Mouse (Mus musculus) heart, postnatal 0 days (tissue): ENCODE results near the gene Dab1. TPM values are rescaled to one million over a fixed set of nuclear protein-coding genes. Genes with fewer than 3 reads are reported as not detected.

Experiments
- ATAC-seq: fragments of 200-750 bp; cut with Nextera tagmentation; 2 replicates; pipeline ENCODE4 v1.8.0; 2017; ENCODE audit warnings: low read depth, moderate number of reproducible peaks, moderate library complexity; ENCODE audit not compliant: insufficient read depth
- DNase-seq: peaks from one replicate; pipeline ENCODE4 v3.0.0-alpha.2; 2016; ENCODE audit warnings: low spot score
- H3K27ac ChIP-seq: fragments of 300-500 bp; sonication (generic); 2 replicates; pipeline ENCODE4 v1.5.1; 2014; ENCODE audit warnings: low read depth, mild to moderate bottlenecking
- H3K27me3 ChIP-seq: fragments of 300-500 bp; sonication (generic); 2 replicates; pipeline ENCODE4 v1.6.1; 2014; ENCODE audit warnings: low read length, mixed read lengths; ENCODE audit not compliant: control insufficient read depth, insufficient read depth
- H3K36me3 ChIP-seq: fragments of 300-500 bp; sonication (generic); replicated peaks from 2 replicates; pipeline ENCODE4 v1.6.1; 2014; ENCODE audit warnings: low read length, mixed read lengths; ENCODE audit not compliant: control insufficient read depth, insufficient read depth
- H3K4me1 ChIP-seq: fragments of 300-500 bp; sonication (generic); 2 replicates; pipeline ENCODE4 v1.6.1; 2014; ENCODE audit warnings: antibody characterized with exemption; ENCODE audit not compliant: control insufficient read depth, insufficient read depth
- H3K4me2 ChIP-seq: fragments of 300-500 bp; sonication (generic); 2 replicates; pipeline ENCODE4 v1.6.1; 2014; ENCODE audit warnings: low read depth, mild to moderate bottlenecking, low read length, moderate library complexity
- H3K4me3 ChIP-seq: fragments of 300-500 bp; sonication (generic); 2 replicates; pipeline ENCODE4 v1.5.1; 2014; ENCODE audit warnings: low read depth, low read length
- H3K9ac ChIP-seq: fragments of 300-500 bp; sonication (generic); replicated peaks from 2 replicates; pipeline ENCODE4 v1.6.1; 2014; ENCODE audit warnings: low read depth, low read length, mixed read lengths
- H3K9me3 ChIP-seq: fragments of 300-500 bp; sonication (generic); replicated peaks from 2 replicates; pipeline ENCODE4 v1.6.1; 2016; ENCODE audit warnings: low read length; ENCODE audit not compliant: control insufficient read depth
- CTCF ChIP-seq: IDR thresholded peaks from 2 replicates; pipeline ENCODE4 v1.5.1; 2016; ENCODE audit warnings: antibody characterized with exemption, control low read depth, low read depth
- EP300 ChIP-seq: IDR thresholded peaks from 2 replicates; pipeline ENCODE4 v1.6.1; 2016; ENCODE audit warnings: antibody characterized with exemption, low read depth
- WGBS: fragments of 180-500 bp; shearing (Covaris S2); extraction: QIAGEN DNeasy Blood & Tissue Kit; methylation state at CpG from one replicate; pipeline ENCODE4 v1.1.7; 2014; 5-methylcytosine and 5-hydroxymethylcytosine counted together
- polyA plus RNA-seq: library from polyadenylated mRNA; unstranded; fragments of >200 nt; fragmentation: Nextera tagmentation; extraction: Ambion mirVana; gene quantifications from 2 replicates; pipeline ENCODE4 v1.2.1, GENCODE M21; 2015
- total RNA-seq: library from RNA; depleted of rRNA; stranded (reverse); fragments of >200 nt; gene quantifications from 2 replicates; pipeline ENCODE4 v1.2.3, GENCODE M21; 2014; ENCODE audit warnings: low replicate concordance

Gene Dab1
- total and polyA plus RNA-seq, 2 experiments from 2014 or later = 0.27 TPM; not detected in 1

DNA sequence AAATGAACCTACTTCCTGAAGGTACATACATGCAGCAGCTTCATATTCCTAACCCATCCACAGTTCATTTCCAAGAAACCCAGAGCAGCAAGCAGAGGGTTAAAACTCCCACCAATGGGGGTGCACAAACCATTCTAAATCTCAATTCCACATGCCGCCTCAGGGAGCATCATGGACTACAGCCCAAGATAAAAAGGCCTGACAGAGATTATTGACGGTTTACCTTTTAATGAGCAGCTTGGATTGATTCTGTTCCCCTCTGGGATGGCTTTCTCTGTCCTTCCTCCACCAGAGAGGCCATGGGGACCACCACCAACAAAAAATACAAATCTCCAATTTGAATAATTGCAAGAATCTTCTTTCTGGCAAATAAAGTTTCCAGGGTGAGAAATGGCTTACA, 407.7 kb downstream of the Dab1 start:
- TF ChIP-seq EP300 (no peak), CTCF (no peak)
- no peak for ATAC-seq
- no peak for DNase-seq
- H3K9me3 ChIP-seq = no peaks in the 10 kb centered on the region
- no peak overlapping the region for H3K27ac ChIP-seq
- H3K4me2 ChIP-seq = no peak overlapping the region
- H3K36me3 ChIP-seq = no peaks in the 10 kb centered on the region
- H3K4me1 ChIP-seq = no peaks in the 10 kb centered on the region
- WGBS = 46% methylated on average over 2 of the region's 2 CpGs
- no peak overlapping the region for H3K4me3 ChIP-seq
- no peaks in the 10 kb centered on the region for H3K27me3 ChIP-seq
- no peak overlapping the region for H3K9ac ChIP-seq

DNA sequence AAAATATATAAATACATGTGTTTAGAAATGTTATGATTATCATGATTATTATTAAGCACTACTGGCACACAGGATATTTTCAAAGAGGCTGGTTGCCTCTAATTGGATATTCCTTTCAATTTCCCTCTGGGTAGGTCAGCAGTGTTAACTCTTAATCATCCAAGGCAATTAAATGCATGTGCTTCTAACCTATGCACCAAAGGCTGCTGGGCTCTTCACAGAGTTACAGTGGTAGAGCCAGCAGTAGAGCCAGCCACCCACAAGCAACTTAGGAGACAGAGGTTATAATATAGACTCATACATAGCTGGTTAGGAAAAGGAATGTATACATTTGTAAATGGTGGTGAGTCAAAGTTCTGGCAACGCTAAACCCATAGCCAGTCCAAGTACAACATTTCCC, 408.1 kb downstream of the Dab1 start:
- Histone ChIP-seq H3K4me2 (no peak overlapping the region), H3K4me3 (no peak overlapping the region), H3K4me1 (no peaks in the 10 kb centered on the region), H3K36me3 (no peaks in the 10 kb centered on the region), H3K27ac (no peak overlapping the region), H3K9me3 (no peaks in the 10 kb centered on the region), H3K27me3 (no peaks in the 10 kb centered on the region), H3K9ac (no peak overlapping the region)
- DNase-seq = no peak
- no peak for ATAC-seq
- WGBS = 83% methylated on average over 1 of the region's 1 CpGs
- TF ChIP-seq EP300 (no peak), CTCF (no peak)

DNA sequence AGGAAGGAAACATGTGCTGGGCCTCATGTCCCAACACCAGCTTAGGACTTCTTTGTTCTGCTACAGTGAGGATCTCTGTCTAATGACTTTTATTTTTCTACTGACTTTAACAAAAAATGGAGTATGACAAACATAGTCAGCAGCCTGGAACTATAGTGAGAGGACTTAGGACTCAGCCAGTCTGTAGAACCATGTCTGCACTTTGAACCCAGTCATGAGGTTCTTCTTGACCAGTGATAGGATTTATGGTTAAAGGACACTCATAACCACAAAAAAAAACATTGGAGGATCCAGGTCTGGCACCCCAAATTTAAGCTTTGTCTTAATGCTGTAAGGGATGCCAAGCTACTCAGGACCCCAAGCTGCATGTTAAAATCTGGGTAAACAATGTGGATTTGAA, 416.9 kb downstream of the Dab1 start:
- TF ChIP-seq EP300 = no peak
- no peak for TF ChIP-seq CTCF
- no peaks in the 10 kb centered on the region for H3K27me3 ChIP-seq
- H3K36me3 ChIP-seq = no peaks in the 10 kb centered on the region
- no peak overlapping the region for H3K9ac ChIP-seq
- H3K27ac ChIP-seq = no peak overlapping the region
- no peak for DNase-seq
- no peak for ATAC-seq
- H3K4me1 ChIP-seq = no peaks in the 10 kb centered on the region
- no peaks in the 10 kb centered on the region for H3K9me3 ChIP-seq
- no peak overlapping the region for H3K4me2 ChIP-seq
- no peak overlapping the region for H3K4me3 ChIP-seq

DNA sequence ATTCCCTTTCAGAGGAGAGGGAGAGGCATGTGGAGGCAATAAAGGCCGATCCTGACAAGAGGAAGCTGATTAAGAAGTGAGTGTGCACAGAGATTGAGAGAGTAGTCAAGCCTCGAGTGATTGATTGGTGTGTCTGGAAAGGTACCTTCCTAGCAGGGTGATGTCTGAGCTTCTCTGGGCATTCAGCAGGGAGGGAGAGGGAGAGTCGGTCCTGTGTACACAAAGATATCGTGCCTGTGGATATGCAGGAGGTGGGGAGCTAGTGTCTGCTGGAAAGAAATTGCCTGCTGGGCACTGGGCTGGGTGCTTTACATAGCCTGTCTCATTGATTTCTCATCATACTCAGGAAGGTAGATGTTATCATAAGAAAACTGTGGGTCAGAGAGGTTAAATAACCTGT, 420.4 kb downstream of the Dab1 start:
- no peak for TF ChIP-seq CTCF
- TF ChIP-seq EP300 = no peak
- ATAC-seq = no peak
- Histone ChIP-seq H3K9ac (no peak overlapping the region), H3K36me3 (no peaks in the 10 kb centered on the region), H3K27me3 (no peaks in the 10 kb centered on the region), H3K4me2 (no peak overlapping the region), H3K27ac (no peak overlapping the region), H3K9me3 (no peaks in the 10 kb centered on the region), H3K4me3 (no peak overlapping the region), H3K4me1 (no peaks in the 10 kb centered on the region)
- no peak for DNase-seq
- WGBS = 31% methylated on average over 4 of the region's 4 CpGs

DNA sequence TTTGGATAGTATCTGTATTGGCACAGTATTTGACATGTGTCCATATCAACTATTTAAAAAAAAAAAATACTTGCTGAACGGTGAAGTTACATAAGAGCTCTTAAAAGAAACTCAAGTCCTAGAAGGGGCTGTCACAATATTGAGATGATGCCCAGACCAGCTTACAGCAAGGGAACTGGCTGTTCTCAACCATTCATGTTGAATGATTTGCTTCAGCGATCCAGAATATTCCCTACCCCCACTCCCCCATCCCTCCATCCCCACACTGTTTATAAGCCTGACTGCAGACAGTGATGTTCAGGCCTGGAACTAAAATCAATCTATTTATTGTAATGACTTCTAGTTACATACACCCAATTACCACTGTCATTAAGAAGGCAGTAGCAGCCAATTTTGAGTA, 424.3 kb downstream of the Dab1 start:
- ATAC-seq (no peak), DNase-seq (no peak)
- Histone ChIP-seq H3K4me3 (no peak overlapping the region), H3K9me3 (no peaks in the 10 kb centered on the region), H3K27ac (no peak overlapping the region), H3K36me3 (no peaks in the 10 kb centered on the region), H3K9ac (no peak overlapping the region), H3K4me1 (no peaks in the 10 kb centered on the region), H3K27me3 (no peaks in the 10 kb centered on the region), H3K4me2 (no peak overlapping the region)
- no peak for TF ChIP-seq CTCF
- TF ChIP-seq EP300 = no peak
- 61% methylated on average over 2 of the region's 2 CpGs for WGBS

DNA sequence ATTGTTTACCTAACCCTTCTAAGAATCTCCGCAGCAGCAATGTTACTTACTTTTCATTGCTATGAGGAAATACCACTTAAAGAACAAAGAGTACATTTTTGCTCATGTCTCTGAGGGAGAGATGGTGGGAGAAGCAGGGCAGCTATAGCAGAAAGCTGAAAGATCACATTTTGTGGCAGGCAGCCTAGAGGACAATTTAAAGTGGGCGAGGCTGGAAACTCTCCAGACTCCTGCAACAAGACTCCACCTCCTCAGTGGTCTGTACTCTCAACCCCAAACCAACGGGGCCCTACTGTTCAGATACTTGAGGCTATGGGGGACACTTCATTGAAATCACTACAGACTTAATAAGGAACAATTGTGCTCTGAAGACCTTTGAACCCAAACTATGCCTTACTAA, 425.5 kb downstream of the Dab1 start:
- no peaks in the 10 kb centered on the region for H3K9me3 ChIP-seq
- H3K4me2 ChIP-seq = no peak overlapping the region
- no peak for ATAC-seq
- no peak overlapping the region for H3K27ac ChIP-seq
- no peak overlapping the region for H3K9ac ChIP-seq
- H3K4me1 ChIP-seq = no peaks in the 10 kb centered on the region
- H3K4me3 ChIP-seq = no peak overlapping the region
- WGBS = 23% methylated on average over 3 of the region's 3 CpGs
- TF ChIP-seq CTCF = no peak
- TF ChIP-seq EP300 = no peak
- H3K27me3 ChIP-seq = no peaks in the 10 kb centered on the region
- H3K36me3 ChIP-seq = no peaks in the 10 kb centered on the region
- DNase-seq = no peak
